Mouse (Mus musculus): Measurements from ENCODE around the gene Abca12.

DNA sequence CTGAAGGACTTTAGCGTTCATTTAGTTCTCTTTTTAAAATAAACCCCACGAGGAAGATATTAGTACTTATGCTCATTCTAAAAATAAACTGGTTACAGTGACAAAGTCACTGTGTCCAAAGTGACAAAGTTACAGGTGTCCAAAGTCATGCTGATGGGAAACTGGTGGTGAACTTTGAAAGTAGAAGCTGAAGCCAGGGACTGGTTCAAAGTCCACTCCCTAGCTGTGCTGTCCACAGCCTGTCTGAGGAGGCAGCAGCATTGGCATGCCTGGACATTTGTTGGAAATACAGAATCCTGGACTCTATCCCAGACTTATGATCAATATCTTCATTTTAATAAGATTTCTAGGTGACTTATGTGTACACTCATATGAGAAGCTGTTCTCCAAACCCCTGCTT lies 183.5 kb downstream of the Abca12 start:
- TF ChIP-seq MEF2A (IDR thresholded peaks at IDR 0.05; ENCODE audit: borderline replicate concordance, low read depth, low read length) = no peak
- no peak for TF ChIP-seq IRF4 (IDR thresholded peaks at IDR 0.05; ENCODE audit: low read depth, low read length)
- TF ChIP-seq POLR2A (IDR thresholded peaks at IDR 0.05; ENCODE audit: low read depth, low read length) = no peak
- TF ChIP-seq NELFE (IDR thresholded peaks at IDR 0.05; ENCODE audit: low read depth, low read length) = no peak

Data from CH12.LX (cell line).